Mouse (Mus musculus) neural tube, embryonic 15.5 days (tissue): ENCODE measurements around the gene Rd3l. TPM values are rescaled to one million over a fixed set of nuclear protein-coding genes. Genes with fewer than 3 reads are reported as not detected.

Experiments
- ATAC-seq: fragments of 200-750 bp; cut with Nextera tagmentation; 2 replicates; pipeline ENCODE4 v1.8.0; 2017; ENCODE audit warnings: mild to moderate bottlenecking, moderate TSS enrichment, moderate library complexity; ENCODE audit not compliant: low FRiP score
- H3K27ac ChIP-seq: fragments of 300-500 bp; sonication (generic); replicated peaks from 2 replicates; pipeline ENCODE4 v1.5.1; 2015; ENCODE audit warnings: mild to moderate bottlenecking, inconsistent platforms
- H3K27me3 ChIP-seq: fragments of 300-500 bp; sonication (generic); replicated peaks from 2 replicates; pipeline ENCODE4 v1.6.1; 2015; ENCODE audit warnings: inconsistent platforms
- H3K36me3 ChIP-seq: fragments of 300-500 bp; sonication (generic); 2 replicates; pipeline ENCODE4 v1.6.1; 2015; ENCODE audit warnings: inconsistent platforms
- H3K4me1 ChIP-seq: fragments of 300-500 bp; sonication (generic); 2 replicates; pipeline ENCODE4 v1.6.1; 2015; ENCODE audit warnings: inconsistent platforms
- H3K4me2 ChIP-seq: fragments of 300-500 bp; sonication (generic); 2 replicates; pipeline ENCODE4 v1.6.1; 2015; ENCODE audit warnings: inconsistent platforms, mild to moderate bottlenecking, moderate library complexity
- H3K4me3 ChIP-seq: fragments of 300-500 bp; sonication (generic); replicated peaks from 2 replicates; pipeline ENCODE4 v1.5.1; 2015; ENCODE audit warnings: mild to moderate bottlenecking, inconsistent platforms
- H3K9ac ChIP-seq: fragments of 300-500 bp; sonication (generic); replicated peaks from 2 replicates; pipeline ENCODE4 v1.6.1; 2015; ENCODE audit warnings: mild to moderate bottlenecking, inconsistent platforms
- H3K9me3 ChIP-seq: fragments of 300-500 bp; sonication (generic); replicated peaks from 2 replicates; pipeline ENCODE4 v1.6.1; 2016; ENCODE audit warnings: inconsistent platforms
- WGBS: fragments of 180-500 bp; shearing (Covaris S2); methylation state at CpG from one replicate; pipeline ENCODE4 v1.1.7; 2015; ENCODE audit warnings: mixed read lengths; 5-methylcytosine and 5-hydroxymethylcytosine counted together
- polyA plus RNA-seq: library from polyadenylated mRNA; unstranded; fragments of >200 nt; fragmentation: Nextera tagmentation; extraction: Ambion mirVana; gene quantifications from 2 replicates; pipeline ENCODE4 v1.2.1, GENCODE M21; 2015

Rd3l gene
- polyA plus RNA-seq, 1 experiment from 2014 or later = not detected

DNA sequence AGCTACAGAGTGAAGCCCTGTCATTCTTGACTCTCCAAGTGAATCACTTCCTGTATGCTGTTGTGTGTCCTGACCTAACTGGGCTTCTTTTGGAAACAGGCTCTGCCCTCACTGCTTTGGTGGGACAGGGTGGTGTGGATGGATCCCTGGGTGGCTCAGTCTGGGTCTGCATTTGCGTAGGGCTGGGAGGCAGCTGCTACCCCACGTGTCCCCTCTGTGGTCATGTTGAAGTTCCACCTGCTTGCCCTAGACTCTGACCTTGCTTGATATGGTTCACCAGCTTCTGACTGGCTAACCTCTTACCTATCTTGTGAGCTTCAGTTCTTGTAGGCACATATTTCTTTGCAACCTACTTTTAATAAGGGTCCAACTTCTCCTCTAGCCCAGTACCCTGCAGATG, 14.0 kb upstream of the Rd3l start:
- H3K27ac ChIP-seq = no peak overlapping the region
- H3K4me2 ChIP-seq = no peak overlapping the region
- H3K4me1 ChIP-seq = no peaks in the 10 kb centered on the region
- H3K36me3 ChIP-seq = no peaks in the 10 kb centered on the region
- H3K9ac ChIP-seq = no peak overlapping the region
- ATAC-seq = no peak
- H3K27me3 ChIP-seq = no peaks in the 10 kb centered on the region
- H3K9me3 ChIP-seq = no peaks in the 10 kb centered on the region
- H3K4me3 ChIP-seq = no peak overlapping the region
- WGBS = 94% methylated on average over 2 of the region's 2 CpGs

DNA sequence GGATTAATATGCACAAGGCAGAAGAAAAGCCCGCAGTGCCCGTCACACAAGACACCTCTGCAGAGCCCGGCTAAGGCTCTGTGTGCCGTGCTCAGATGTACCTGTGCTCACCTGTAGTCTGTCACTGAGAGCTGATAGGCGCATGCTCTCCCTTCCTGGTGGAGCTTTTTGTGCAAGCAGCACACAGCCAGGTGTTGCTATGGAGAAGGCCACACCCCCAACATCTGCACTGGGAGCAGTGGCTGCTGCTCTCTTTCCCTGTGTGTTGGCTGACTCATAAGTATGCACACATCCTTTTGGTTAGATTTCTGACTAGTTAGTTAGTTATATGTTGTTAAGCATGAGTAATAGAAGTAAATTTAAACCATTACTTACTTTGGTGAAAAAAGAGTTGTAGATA, 11.5 kb upstream of the Rd3l start:
- no peak for ATAC-seq
- H3K4me2 ChIP-seq = no peak overlapping the region
- WGBS = 93% methylated on average over 5 of the region's 5 CpGs

GRCm38 (mm10) chr12:111986756-111987155, 5.6 kb upstream of the Rd3l start:
- Histone ChIP-seq H3K9ac (0 out of 2 replicates have a peak overlapping the region, but pooled peaks have one; percentile 14), H3K9me3 (no peaks in the 10 kb centered on the region), H3K4me2 (peak overlapping the region; percentile 6; the same call in 1 of the 2 replicates), H3K27me3 (no peaks in the 10 kb centered on the region), H3K27ac (0 out of 2 replicates have a peak overlapping the region, but pooled peaks have one; percentile 5), H3K4me1 (peaks cover 5% of the 10 kb centered on the region), H3K36me3 (no peaks in the 10 kb centered on the region), H3K4me3 (no peak overlapping the region)
- ATAC-seq = no peak
- 54% methylated on average over 9 of the region's 9 CpGs for WGBS

More for the DNA sequence above, 11.5 kb upstream of the Rd3l start:
- Histone ChIP-seq H3K4me3 (no peak overlapping the region), H3K4me1 (no peaks in the 10 kb centered on the region), H3K36me3 (no peaks in the 10 kb centered on the region), H3K9ac (no peak overlapping the region), H3K27ac (no peak overlapping the region), H3K9me3 (no peaks in the 10 kb centered on the region), H3K27me3 (no peaks in the 10 kb centered on the region)

DNA sequence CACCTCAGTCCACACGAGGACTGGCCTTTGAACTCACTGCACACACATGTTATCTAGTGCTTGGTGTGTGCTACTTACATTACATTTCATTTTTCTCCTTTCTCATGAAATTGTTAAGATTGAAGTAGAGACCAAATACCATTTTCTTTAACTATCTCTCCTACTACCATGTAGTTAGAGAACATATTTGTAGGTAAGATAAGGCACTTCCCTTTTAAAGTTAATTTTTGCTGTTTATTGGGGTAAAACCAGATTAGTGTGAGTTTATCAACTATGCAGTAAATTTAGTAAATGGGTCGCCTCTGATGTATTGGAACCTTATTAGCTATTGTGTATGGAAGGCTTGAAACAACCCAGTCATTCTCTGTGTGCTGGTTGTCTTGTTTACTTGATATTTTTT, 2.0 kb upstream of the Rd3l start:
- ATAC-seq = no peak

GRCm38 (mm10) chr12:111981831-111982230, 714 bp upstream of the Rd3l start:
- Histone ChIP-seq H3K4me2 (no peak overlapping the region), H3K4me3 (no peak overlapping the region), H3K36me3 (no peaks in the 10 kb centered on the region), H3K27me3 (no peaks in the 10 kb centered on the region), H3K27ac (no peak overlapping the region), H3K9ac (no peak overlapping the region), H3K9me3 (no peaks in the 10 kb centered on the region), H3K4me1 (peaks cover 4% of the 10 kb centered on the region)
- no peak for ATAC-seq
- WGBS = 76% methylated on average over 8 of the region's 8 CpGs

More for the DNA sequence above, 2.0 kb upstream of the Rd3l start:
- Histone ChIP-seq H3K27ac (no peak overlapping the region), H3K4me3 (no peak overlapping the region), H3K4me2 (no peak overlapping the region), H3K27me3 (no peaks in the 10 kb centered on the region), H3K9ac (no peak overlapping the region), H3K9me3 (no peaks in the 10 kb centered on the region), H3K36me3 (no peaks in the 10 kb centered on the region), H3K4me1 (peaks cover 5% of the 10 kb centered on the region)
- WGBS = 73% methylated on average over 2 of the region's 2 CpGs

DNA sequence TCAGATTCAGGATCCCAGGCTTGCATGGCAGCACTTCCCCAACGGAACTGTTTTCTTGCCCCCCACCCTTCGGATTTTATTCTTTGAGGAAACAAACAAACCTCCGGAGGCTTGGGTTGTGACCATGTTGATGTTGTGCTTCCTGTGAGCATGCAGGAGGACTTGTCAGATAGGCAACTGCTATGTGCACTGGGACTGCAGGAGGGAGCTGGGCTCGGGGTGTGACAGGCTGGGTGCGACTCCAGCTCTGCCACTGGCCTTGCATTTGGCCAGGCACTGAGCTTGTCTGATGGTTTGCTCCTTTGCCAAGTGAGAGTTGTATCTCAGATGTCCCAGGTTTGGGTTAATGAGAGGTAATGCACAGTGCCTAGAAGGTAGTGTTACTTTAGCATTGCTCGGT, 2.8 kb downstream of the Rd3l start:
- Histone ChIP-seq H3K4me1 (peaks cover 4% of the 10 kb centered on the region; the same call in 1 of the 2 replicates), H3K4me2 (no peak overlapping the region), H3K27me3 (no peaks in the 10 kb centered on the region), H3K9me3 (no peaks in the 10 kb centered on the region), H3K36me3 (no peaks in the 10 kb centered on the region), H3K27ac (no peak overlapping the region), H3K9ac (no peak overlapping the region), H3K4me3 (no peak overlapping the region)
- ATAC-seq = no peak
- 83% methylated on average over 6 of the region's 6 CpGs for WGBS

GRCm38 (mm10) chr12:111977138-111977537, 4.0 kb downstream of the Rd3l start:
- Histone ChIP-seq H3K4me1 (peaks cover 4% of the 10 kb centered on the region; the same call in 1 of the 2 replicates), H3K9ac (no peak overlapping the region), H3K9me3 (no peaks in the 10 kb centered on the region), H3K27ac (0 out of 2 replicates have a peak overlapping the region, but pooled peaks have one; percentile 29), H3K27me3 (no peaks in the 10 kb centered on the region), H3K36me3 (no peaks in the 10 kb centered on the region), H3K4me3 (no peak overlapping the region), H3K4me2 (no peak overlapping the region)
- WGBS = 45% methylated on average over 6 of the region's 6 CpGs
- no peak for ATAC-seq

DNA sequence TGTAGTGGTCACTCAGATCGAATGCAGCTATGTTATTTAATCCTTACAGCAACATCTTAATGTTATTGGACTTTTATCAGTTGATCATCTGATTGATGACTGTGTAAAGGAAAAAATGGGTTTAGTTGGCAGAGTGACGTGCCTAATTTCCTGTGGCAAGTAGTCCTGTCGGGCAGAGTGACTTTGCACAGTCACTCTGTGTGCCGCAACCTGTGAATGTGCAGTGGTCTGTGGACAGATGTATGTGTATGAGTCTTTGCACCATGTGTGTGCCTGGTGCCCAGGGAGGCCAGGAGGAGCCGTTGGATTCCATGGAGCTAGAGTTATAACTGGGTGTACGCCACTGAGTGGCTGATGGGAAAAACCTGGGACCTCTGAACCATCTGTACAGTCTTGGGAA, 6.5 kb downstream of the Rd3l start:
- no peaks in the 10 kb centered on the region for H3K36me3 ChIP-seq
- no peak for ATAC-seq
- no peak overlapping the region for H3K4me3 ChIP-seq
- no peak overlapping the region for H3K9ac ChIP-seq
- no peak overlapping the region for H3K4me2 ChIP-seq
- no peaks in the 10 kb centered on the region for H3K9me3 ChIP-seq
- H3K27me3 ChIP-seq = no peaks in the 10 kb centered on the region
- H3K27ac ChIP-seq = no peak overlapping the region
- WGBS = 88% methylated on average over 6 of the region's 6 CpGs
- H3K4me1 ChIP-seq = peaks cover 4% of the 10 kb centered on the region; the same call in 1 of the 2 replicates

GRCm38 (mm10) chr12:111972504-111972903, 8.6 kb downstream of the Rd3l start:
- no peaks in the 10 kb centered on the region for H3K27me3 ChIP-seq
- H3K9ac ChIP-seq = no peak overlapping the region
- H3K9me3 ChIP-seq = no peaks in the 10 kb centered on the region
- H3K4me2 ChIP-seq = no peak overlapping the region
- H3K4me3 ChIP-seq = no peak overlapping the region
- WGBS = 91% methylated on average over 10 of the region's 10 CpGs
- ATAC-seq = no peak
- H3K36me3 ChIP-seq = no peaks in the 10 kb centered on the region
- peaks cover 4% of the 10 kb centered on the region; the same call in 1 of the 2 replicates for H3K4me1 ChIP-seq
- H3K27ac ChIP-seq = no peak overlapping the region

DNA sequence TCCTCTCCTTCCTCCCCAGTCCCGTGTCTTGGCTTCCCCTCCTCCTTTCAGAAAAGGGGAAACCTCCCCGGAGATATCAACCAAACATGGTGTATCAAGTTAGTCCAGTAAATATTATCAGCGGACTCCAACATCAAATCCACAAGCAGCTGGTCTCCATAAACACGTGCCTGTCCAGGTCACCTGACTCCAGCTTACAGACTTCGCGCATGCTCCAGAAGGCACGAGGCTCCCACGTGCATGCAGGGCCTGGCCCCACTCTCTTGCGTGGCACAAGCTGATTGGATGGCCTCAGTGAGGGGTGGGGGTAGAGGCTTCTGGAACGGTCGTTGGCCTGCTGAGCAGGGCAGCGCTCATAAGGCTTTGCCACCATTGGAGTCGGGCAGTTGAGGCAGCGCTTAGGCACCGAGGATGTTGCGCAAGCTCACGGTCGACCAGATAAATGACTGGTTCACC, 9.9 kb downstream of the Rd3l start, which contains the start of gene Tdrd9:
Gene Tdrd9 (plus strand): TSS at position 329 of the 456 bp plus-strand sequence.
- no peak within 1 kb of the TSS for H3K9ac ChIP-seq
- no peak for ATAC-seq
- no peak within 1 kb of the TSS for H3K4me2 ChIP-seq
- H3K27ac ChIP-seq = no peak within 1 kb of the TSS
- H3K4me1 ChIP-seq = peaks cover 4% of the 10 kb centered on the region
- H3K36me3 ChIP-seq = no peaks in the 10 kb centered on the region
- no peaks in the 10 kb centered on the region for H3K27me3 ChIP-seq
- H3K9me3 ChIP-seq = no peaks in the 10 kb centered on the region
- WGBS = 87% methylated on average over 18 of the region's 18 CpGs
- no peak within 1 kb of the TSS for H3K4me3 ChIP-seq

DNA sequence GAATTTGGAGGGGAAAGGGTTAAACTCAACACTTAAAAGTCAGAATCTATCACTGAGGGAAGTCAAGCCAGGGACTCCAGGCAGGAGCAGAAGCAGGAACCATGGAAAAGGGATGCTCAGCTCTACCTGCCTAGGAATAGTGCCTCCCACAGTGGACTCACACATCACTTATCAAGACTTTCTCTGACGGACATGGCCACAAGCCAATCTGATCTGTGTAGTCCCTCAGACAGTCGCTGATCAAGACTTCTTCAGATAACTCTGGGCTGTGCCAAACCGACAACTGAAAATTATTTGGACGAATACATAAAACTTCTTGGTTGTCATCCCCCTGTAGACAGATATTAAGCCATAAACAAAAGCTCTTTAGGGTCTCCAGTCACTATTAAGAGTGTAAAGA, 11.0 kb downstream of the Rd3l start:
- H3K4me3 ChIP-seq = no peak overlapping the region
- no peak overlapping the region for H3K9ac ChIP-seq
- H3K4me2 ChIP-seq = no peak overlapping the region
- no peaks in the 10 kb centered on the region for H3K27me3 ChIP-seq
- ATAC-seq = no peak
- no peaks in the 10 kb centered on the region for H3K36me3 ChIP-seq
- no peaks in the 10 kb centered on the region for H3K9me3 ChIP-seq
- no peak overlapping the region for H3K27ac ChIP-seq
- WGBS = 87% methylated on average over 4 of the region's 4 CpGs
- peaks cover 16% of the 10 kb centered on the region for H3K4me1 ChIP-seq

- under 1% methylated on average over 37 of the region's 37 CpGs for WGBS
- H3K9ac ChIP-seq = peak within 1 kb of the TSS; percentile 94
- H3K4me2 ChIP-seq = peak within 1 kb of the TSS; percentile 94
- peaks cover 32% of the 10 kb centered on the region for H3K4me1 ChIP-seq
- H3K27me3 ChIP-seq = no peaks in the 10 kb centered on the region
- no peaks in the 10 kb centered on the region for H3K9me3 ChIP-seq
- peaks cover 11% of the 10 kb centered on the region for H3K36me3 ChIP-seq
- H3K27ac ChIP-seq = peak within 1 kb of the TSS; percentile 82
- peak; percentile 93 for ATAC-seq
- H3K4me3 ChIP-seq = peak within 1 kb of the TSS; percentile 98
These were observed 14.4 kb downstream of the Rd3l start, which contains the start of gene Atp5mpl for GRCm38 (mm10) chr12:111966683-111967173. Atp5mpl (minus strand) TSS chr12:111966977.
